In the genomic region with DNA sequence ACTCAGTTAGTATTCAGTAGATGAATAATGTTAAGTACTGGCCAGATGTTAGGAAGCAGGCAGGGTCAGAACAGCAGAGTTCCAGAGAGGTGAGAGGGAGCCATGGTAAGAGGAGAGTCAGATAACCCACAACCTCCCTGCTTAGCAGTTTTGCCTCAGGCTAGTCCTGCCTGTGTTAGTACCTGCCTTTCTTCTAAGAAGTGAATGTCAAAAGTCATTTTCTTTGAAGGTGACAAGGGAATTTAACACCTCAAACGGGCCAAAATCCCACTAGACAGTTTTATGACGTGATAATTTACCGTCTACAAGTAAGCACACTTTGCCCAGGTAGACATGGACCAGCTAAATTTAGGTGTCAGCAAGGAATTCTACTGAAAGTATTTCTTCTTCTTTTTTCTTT, we compare ENCODE assay signal across 28 mouse cellular contexts.
A peak's percentile ranks its signal among the peaks of the same experiment; 100 is the strongest.
DNase-seq lines count a peak whose midpoint lies in the region; ATAC-seq lines count a peak whose summit lies in the region.
"Had no signal": no experiment of that assay in that cellular context is flagged by ENCODE, and none has a peak within 500 bp of the region (broad histone marks: within the 10 kb centered on the region; RNA-seq: fewer than 3 reads in every experiment).

No protein-coding gene starts in this region.

- intact Hi-C loops in heart, postnatal 14 days (cut with DNase I), result no loop called here

- no peak overlapping the region for H3K4me3 ChIP-seq in heart, embryonic 10.5 days
- no peak overlapping the region for H3K4me3 ChIP-seq in midbrain, embryonic 16.5 days (ENCODE audit: low read depth, low read length)
- H3K4me3 ChIP-seq: embryonic facial prominence, embryonic 13.5 days; embryonic facial prominence, embryonic 15.5 days; erythroblast, embryonic 14.5 days; forebrain, embryonic 10.5 days; forebrain, embryonic 12.5 days had no signal

- no peak overlapping the region for H3K4me2 ChIP-seq in midbrain, embryonic 16.5 days (ENCODE audit: low read length)
- H3K4me2 ChIP-seq: embryonic facial prominence, embryonic 13.5 days; embryonic facial prominence, embryonic 15.5 days; forebrain, embryonic 12.5 days had no signal

- no peaks in the 10 kb centered on the region for H3K9me3 ChIP-seq in heart, embryonic 10.5 days
- H3K9me3 ChIP-seq in midbrain, embryonic 16.5 days (replicated peaks; ENCODE audit: control insufficient read depth, low read length, poor library complexity, severe bottlenecking), result no peaks in the 10 kb centered on the region
- H3K9me3 ChIP-seq: embryonic facial prominence, embryonic 13.5 days; embryonic facial prominence, embryonic 15.5 days; forebrain, embryonic 10.5 days; forebrain, embryonic 12.5 days; G1E had no signal

- H3K4me1 ChIP-seq in heart, embryonic 10.5 days, result peaks cover 16% of the 10 kb centered on the region
- H3K4me1 ChIP-seq in midbrain, embryonic 16.5 days (ENCODE audit: control insufficient read depth, insufficient read depth, low read length), result peaks cover 24% of the 10 kb centered on the region
- H3K4me1 ChIP-seq: embryonic facial prominence, embryonic 15.5 days had no signal

- H3K9ac ChIP-seq in midbrain, embryonic 16.5 days (ENCODE audit: low read depth, low read length), result no peak overlapping the region
- H3K9ac ChIP-seq: embryonic facial prominence, embryonic 13.5 days; embryonic facial prominence, embryonic 15.5 days; forebrain, embryonic 12.5 days had no signal

- no peaks in the 10 kb centered on the region for H3K36me3 ChIP-seq in heart, embryonic 10.5 days
- H3K36me3 ChIP-seq in midbrain, embryonic 16.5 days (ENCODE audit: control insufficient read depth, insufficient read depth, low read length), result no peaks in the 10 kb centered on the region
- H3K36me3 ChIP-seq: embryonic facial prominence, embryonic 13.5 days; embryonic facial prominence, embryonic 15.5 days; forebrain, embryonic 10.5 days; forebrain, embryonic 12.5 days; G1E had no signal

- H3K27ac ChIP-seq in heart, embryonic 10.5 days, result no peak overlapping the region
- H3K27ac ChIP-seq in midbrain, embryonic 16.5 days (ENCODE audit: low read length), result no peak overlapping the region
- H3K27ac ChIP-seq: embryonic facial prominence, embryonic 13.5 days; embryonic facial prominence, embryonic 15.5 days; forebrain, embryonic 10.5 days; forebrain, embryonic 12.5 days had no signal

- peak; percentile 31 for DNase-seq in embryo, embryonic 10 days (ENCODE audit: low spot score)
- DNase-seq in embryo, embryonic 9.5 days (ENCODE audit: extremely low spot score), result no peak
- peak; percentile 24 for DNase-seq in heart, embryonic 10.5 days (ENCODE audit: low spot score)
- DNase-seq in heart, postnatal 14 days, result no peak
- peak; percentile 18 for DNase-seq in ZHBTc4 (ENCODE audit: low read depth, low spot score)
- DNase-seq in hindlimb bud, embryonic 11.5 days (ENCODE audit: extremely low spot score, low read depth, low spot score), result peak; percentile 91
- DNase-seq: adrenal gland, adult 2 months; adrenal gland, postnatal 10 days; adrenal gland, postnatal 25 days; B cell, adult 2 months; cerebellum, adult 11 months; cerebellum, adult 18-20 months; cerebellum, adult 8-10 months; cerebellum, adult 9-11 months; cerebellum, postnatal 14 days; cerebellum, postnatal 36 days had no signal

- H3K27me3 ChIP-seq in heart, embryonic 10.5 days (ENCODE audit: insufficient read depth, poor library complexity, severe bottlenecking), result no peaks in the 10 kb centered on the region
- H3K27me3 ChIP-seq in midbrain, embryonic 16.5 days (ENCODE audit: control insufficient read depth, insufficient read depth, low read depth, low read length), result no peaks in the 10 kb centered on the region
- H3K27me3 ChIP-seq: CH12.LX; embryonic facial prominence, embryonic 13.5 days; embryonic facial prominence, embryonic 15.5 days; forebrain, embryonic 12.5 days; Patski had no signal

- WGBS in heart, embryonic 10.5 days, result 87% methylated on average over 3 of the region's 3 CpGs
- 78% methylated on average over 3 of the region's 3 CpGs for WGBS in midbrain, embryonic 16.5 days

- ATAC-seq in midbrain, embryonic 16.5 days, result no peak
- ATAC-seq: CD4-positive, CD25-positive, alpha-beta regulatory T cell, adult 4 months; forebrain, embryonic 14.5 days; forebrain, embryonic 16.5 days; Patski had no signal

Comparison
In these comparisons a context has a peak if more than half of its experiments do, and no peak if none do; other contexts are left out.
1. DNase-seq: peak in embryo, embryonic 10 days (single experiment), heart, embryonic 10.5 days (single experiment), ZHBTc4 (single experiment) and hindlimb bud, embryonic 11.5 days (single experiment); none in embryo, embryonic 9.5 days (single experiment) and heart, postnatal 14 days (0 of 2).